Mouse (Mus musculus) adrenal gland (tissue): ENCODE data around the gene Yaf2.
"Not testable (repeated sequence)": the region's sequence is repeated elsewhere in the genome, so short reads cannot be mapped to it uniquely, and the experiment has no call there.

Source experiments
- intact Hi-C: fragments of 180-260 bp; cut with DNase I; formaldehyde crosslinking; loops from one replicate; pipeline ENCODE4 v1.15.1; 2025

Yaf2 gene

DNA sequence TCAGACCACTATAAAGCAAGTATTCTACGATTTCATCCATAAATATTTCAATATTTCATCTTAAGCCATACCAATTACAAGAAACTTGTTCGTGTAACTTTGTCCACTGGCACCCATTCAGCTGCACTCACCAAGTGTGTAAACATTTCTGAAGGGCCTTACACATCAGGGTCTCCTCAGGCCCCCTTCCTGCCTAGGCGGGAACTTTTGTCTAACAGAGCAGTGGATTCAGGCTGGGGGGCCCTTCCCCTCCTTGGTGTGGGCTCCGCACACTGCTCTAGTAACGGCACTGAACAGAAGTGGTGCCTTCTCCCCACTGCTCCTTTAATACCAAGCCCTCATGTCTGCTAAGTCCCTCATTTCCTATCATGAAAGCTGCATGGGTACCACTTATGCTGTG is 74.5 kb downstream of the Yaf2 start:
- intact Hi-C loops = loop anchor here (5.0 kb wide), 1 partner anchor 175 kb away; no protein-coding TSS in a partner anchor

DNA sequence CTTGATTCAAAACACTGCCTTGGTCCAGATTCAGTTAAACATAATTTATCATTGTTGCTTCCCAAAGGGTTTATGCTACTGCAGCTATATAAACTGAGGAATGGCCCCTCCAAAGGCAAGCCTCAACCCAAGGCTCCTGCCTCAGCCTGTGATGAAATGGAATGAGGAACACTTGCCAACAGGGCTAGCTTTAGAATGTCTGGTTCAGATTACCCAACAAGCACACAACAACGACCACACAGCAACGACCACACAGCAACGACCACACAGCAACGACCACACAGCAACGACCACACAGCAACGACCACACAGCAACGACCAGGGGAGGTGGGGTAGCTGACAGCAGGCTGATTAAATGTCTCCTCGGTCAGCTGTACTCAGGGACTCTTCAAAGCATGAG is 76.8 kb downstream of the Yaf2 start:
- intact Hi-C loops = loop anchor here (5.0 kb wide), 1 partner anchor 177 kb away; no protein-coding TSS in a partner anchor

DNA sequence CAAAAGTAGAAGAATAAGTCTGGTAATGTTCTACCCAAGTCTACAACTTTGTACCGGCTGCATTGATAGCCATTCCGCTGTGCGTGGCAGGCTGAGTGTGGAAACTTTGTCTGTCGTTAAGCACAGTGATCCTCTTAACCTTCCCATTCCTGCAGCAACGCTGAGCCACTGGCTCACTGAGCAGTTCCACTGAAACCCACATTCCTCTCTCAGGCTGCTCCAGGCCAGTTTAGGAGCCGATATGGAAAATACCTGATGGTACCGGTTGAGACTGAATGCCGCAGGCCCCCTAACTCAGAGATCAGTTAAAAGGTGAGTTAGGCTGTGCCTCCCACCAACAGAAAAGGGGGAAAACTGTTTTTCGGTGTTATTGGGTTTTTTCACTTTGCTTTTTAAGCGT is 81.4 kb downstream of the Yaf2 start:
- intact Hi-C loops = no loop called here

DNA sequence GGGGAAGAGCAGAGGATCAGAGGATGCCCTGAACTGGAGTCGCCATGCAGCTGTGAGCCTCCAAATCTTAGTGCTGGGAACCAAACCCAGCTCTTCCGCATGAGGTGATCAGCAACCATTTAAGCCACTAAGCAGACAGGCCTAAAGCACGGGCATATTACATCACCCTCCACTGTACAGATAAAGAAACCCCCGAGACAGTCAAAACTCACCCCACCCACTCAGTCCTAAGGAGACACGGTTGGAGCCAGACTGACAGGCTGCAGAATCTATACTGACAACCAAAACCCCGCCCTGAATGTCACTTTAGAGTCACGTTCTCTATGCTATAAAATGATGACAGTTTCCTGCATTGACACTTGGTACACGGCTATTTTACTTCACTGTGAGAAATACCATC is 83.6 kb downstream of the Yaf2 start:
- intact Hi-C loops = no loop called here

DNA sequence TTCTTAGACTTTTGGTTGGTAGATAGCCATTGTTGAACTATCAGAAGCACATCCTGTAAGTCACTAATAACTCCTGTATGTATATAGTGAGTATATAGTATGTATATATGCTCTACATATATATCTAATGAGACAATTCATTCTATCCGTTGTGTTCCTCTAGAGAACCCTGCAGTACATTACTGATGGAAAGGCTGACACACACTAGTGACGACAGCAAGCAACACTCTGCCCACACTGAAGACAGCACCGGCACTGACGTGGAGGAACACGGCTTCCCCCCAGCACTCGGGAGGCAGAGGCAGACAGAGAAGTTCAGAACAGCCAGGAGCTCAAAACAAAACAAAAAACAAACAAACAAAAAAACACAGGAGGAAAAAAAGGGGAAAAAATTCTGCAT is 84.3 kb downstream of the Yaf2 start:
- intact Hi-C loops = no loop called here

DNA sequence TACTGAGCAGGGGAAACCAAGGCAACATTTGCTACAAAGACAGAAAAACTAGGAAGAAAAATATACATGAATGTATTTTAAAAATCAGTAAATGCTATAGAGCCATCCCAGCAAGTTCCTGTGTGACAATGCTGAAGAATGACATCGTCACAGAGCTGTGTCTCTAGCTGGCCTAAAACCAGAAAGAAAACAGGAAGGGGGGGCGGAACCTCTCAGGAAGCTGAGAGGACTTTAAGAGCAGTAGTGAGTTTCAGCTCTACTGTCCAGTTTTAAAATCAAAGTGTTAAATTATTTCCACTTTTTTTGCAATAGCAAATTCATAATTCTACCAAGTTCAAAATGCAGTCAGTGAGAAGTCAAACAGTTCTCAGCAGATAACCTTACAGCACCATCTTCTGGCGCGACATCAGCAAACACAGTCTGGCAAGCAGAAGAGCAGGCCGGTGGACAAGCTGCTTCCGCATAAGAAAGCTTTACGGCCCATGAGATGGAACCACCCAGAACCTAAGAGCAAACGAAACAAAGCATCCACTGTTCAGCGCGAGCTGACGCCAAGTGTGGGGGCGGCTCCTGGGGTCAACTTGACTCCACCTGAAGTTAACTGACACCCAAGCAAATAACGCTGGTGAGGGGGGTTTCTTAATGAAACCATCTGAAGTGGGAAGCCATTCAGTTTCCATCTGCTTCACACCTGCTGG is 85.0 kb downstream of the Yaf2 start:
- intact Hi-C loops = no loop called here

DNA sequence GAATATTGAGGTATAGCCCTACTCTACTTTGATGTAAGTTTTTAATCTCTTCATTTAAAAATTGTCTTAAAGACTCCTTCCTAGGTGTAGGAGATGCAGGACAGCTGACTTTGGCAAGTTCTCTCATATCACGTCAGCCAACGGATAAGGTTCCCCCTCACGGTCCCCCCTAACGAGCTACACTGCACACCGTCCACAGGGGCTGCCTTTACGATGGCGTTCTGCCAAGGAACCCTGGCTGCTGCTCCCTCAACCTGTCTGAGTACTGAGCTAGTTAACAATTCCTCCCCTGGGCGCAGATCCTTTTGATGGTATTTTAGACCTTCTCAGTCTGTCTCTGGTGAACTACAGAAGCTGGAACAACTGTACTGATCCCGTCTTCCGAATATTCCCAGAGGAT is 93.5 kb downstream of the Yaf2 start:
- intact Hi-C loops = no loop called here

DNA sequence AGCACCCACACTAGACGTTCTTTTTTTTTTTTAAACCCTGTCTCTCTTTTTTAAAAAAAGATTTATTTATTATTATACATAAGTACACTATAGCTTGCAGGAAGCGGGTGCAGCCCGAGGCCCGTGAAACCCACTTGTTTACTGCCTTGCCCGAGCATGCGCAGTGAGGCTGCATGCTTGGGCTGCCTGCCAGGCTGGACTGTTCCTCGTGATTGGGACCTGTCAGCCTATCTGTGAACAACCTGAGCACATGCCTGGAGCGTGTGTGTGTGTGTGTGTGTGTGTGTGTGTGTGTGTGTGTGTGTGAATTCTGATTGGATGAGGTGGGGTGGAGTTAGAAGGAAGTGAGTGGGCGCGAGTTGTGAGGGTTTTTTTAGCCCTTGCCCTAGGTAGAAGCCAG is 100.3 kb downstream of the Yaf2 start:
- intact Hi-C loops = not testable (repeated sequence)
